Mouse (Mus musculus) spleen, postnatal 4 days (tissue): ENCODE results near the gene Gng3.
"Not testable (repeated sequence)": the region's sequence is repeated elsewhere in the genome, so short reads cannot be mapped to it uniquely, and the experiment has no call there.

ENCODE experiments used
- DNase-seq, 2 experiments: peaks; one replicate each; pipeline ENCODE4 v3.0.0; 2022; ENCODE audit warnings: low spot score in 2 of 2

Gene Gng3

DNA sequence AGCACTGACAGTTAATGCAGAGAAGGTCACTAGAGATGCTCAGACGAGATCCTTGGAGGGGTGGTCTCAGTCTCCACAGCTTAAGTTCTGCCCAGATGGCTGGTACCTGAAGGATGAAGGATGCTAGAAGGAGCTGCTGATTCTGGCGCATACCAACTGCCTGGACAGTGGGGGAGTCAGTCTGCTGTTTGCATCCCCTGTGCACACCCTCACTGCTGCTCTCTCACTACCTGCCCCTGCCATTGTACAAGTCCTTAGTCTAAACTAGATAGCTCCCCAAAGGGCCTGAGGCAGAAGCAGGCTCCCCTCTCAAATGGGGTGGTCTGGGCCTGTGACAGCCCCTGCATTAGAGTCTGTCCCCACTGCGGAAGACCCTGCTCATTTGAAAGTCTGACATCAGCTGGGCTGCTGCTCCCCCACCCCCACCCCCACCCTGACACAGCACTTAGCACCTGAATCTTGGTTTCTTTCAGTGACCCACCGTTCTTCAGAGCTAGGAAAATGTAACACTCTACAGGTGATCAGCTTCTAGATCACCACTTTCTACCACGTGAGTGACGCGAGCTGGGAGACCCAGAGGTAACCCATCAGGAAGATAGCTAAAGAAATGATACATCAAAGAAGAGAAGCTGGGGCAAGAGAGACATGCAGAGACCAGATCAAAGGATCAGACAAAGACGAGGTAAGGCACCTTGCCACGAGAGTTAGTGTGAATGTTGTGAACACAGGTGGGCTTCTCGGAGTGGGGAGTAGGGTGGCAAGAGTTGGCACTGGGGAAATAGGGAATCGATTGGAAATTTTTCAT is at the start of gene Gng3:
TSS of gene Gng3 (minus strand) at position 92 of the 805 bp plus-strand sequence.
- DNase-seq = peak in 1 of 2 experiments; percentile 64

GRCm38 (mm10) chr19:8887585-8888463 is 48.8 kb upstream of the Gng3 start:
- DNase-seq = no peak

DNA sequence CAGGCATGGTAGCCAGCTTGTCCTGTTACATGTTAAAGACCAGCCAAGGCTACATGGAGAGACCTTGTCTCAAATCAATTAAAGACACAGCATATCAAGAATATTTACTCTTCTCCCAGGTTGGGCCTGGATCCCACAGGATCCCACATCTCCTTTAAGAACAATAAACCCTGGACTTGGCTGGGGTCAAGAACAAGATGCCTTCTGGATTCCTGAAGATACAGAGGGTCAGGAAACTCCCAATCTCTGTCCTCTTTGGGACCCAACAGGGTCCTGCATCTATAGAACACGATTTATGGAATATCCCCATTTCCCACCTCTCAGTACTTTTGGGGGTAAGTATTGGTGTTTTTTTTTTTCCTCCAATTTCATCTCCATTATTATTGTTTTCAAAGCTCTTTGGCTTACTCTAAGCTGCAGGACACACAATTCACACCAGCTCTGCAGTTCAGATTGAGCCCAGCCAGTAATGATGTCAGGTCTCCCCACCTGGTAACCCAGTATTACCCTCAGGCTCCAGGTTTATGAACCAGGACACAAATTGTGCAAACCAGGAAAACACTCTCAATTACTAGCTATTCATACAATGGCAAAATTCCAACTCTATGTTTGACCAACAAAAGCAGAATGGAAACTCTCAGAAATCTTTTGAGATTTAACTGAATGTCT is 48.1 kb upstream of the Gng3 start:
- DNase-seq = no peak

- no peak for DNase-seq
Observed at GRCm38 (mm10) chr19:8883616-8884015, 44.6 kb upstream of the Gng3 start, which contains the start of the genes Lbhd1 and Gm49403. Gene Lbhd1, plus strand, starts transcription at chr19:8883732. Gene Gm49403, plus strand, starts transcription at chr19:8883930.

DNA sequence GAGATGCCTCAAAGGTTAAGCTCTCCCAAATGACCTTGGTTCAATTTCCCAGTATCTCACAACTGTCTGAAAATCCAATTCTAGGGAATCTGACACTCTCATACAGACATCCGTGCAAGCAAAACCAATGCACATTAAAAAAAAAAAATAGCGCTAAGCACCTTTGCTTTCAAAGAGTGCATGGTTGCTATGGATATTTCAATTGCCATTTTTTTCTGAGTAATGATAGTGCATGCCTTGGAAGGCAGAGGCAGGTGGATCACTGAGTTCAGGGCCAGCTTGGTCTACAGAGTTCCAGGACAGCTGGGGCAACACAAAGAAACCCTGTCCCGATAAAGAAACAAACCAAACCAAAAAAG is 42.0 kb upstream of the Gng3 start:
- DNase-seq = no peak

GRCm38 (mm10) chr19:8880311-8881033 is 41.5 kb upstream of the Gng3 start, which contains the start of gene Uqcc3:
Gene Uqcc3, minus strand, starts transcription at chr19:8880923.
- DNase-seq = peak; percentile 91 to 94

DNA sequence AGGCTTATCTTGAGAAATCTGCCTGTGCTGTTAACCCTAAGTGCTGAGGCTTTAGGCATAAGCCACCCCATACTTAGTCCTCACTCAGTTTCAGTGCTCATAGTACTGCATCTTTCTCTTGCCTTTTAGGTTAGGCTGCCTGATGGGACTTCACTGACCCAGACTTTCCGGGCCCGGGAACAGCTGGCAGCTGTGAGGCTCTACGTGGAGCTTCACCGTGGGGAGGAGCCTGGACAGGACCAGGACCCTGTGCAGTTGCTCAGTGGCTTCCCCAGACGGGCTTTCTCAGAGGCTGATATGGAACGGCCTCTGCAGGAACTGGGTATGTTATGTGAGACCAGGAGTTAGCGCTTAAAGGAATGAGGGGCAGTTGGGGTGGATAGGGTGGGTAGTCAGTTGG is 36.0 kb upstream of the Gng3 start:
- no peak for DNase-seq

DNA sequence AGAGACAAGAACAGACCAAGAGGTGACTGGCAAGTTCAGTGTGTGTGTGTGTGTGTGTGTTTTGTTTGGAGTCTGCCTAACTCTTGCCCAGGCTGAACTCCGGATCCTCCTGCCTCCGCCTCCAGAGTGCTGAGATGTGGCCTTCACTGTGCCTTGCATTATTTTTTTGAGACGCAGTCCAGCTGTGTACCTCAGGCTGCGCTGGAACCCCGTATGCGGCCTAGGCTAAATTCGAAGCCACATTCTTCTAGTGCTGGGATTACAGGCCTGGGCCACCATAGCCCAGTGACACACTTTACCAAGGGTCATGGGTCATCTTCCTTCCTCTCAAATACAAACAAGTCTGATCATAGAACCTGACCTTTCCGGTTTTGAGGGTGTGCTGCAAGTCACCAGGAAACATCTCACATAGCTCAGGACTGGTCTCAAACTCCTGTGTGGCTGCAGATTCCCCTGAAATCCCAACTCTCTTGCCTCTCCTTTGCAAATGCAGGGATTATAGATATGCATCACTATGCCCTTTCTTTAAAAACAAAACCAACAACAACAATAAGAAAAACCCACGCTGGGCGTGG is 33.4 kb upstream of the Gng3 start:
- peak in 1 of 2 experiments; percentile 60 for DNase-seq

- peak; percentile 94 to 95 for DNase-seq
Observed at GRCm38 (mm10) chr19:8871267-8872186, 32.5 kb upstream of the Gng3 start, which contains the start of gene Ubxn1. Gene Ubxn1, plus strand, starts transcription at chr19:8871496.

DNA sequence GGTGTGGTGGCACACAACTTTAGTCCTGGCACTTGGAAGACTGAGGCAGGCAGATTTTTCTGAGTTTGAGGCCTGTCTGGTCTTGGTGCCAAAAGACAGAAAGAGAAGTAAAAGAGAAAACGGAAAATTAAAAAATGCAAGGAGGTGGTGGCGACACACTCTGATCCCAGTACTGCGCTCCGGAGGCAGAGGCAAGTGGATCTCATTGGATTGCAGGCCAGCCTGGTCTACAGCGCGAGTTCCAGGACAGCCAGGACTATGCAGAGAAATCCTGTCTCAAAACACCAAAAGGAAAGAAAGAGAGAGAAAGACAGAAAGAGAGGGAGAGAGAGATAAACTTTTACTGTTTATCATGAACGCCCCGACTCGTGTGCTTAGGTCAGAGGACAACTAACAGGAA is 31.8 kb upstream of the Gng3 start:
- no peak for DNase-seq

- DNase-seq = not testable (repeated sequence)
Observed at GRCm38 (mm10) chr19:8870381-8870780, 31.4 kb upstream of the Gng3 start.

GRCm38 (mm10) chr19:8864265-8864664 is 25.3 kb upstream of the Gng3 start:
- DNase-seq = no peak

DNA sequence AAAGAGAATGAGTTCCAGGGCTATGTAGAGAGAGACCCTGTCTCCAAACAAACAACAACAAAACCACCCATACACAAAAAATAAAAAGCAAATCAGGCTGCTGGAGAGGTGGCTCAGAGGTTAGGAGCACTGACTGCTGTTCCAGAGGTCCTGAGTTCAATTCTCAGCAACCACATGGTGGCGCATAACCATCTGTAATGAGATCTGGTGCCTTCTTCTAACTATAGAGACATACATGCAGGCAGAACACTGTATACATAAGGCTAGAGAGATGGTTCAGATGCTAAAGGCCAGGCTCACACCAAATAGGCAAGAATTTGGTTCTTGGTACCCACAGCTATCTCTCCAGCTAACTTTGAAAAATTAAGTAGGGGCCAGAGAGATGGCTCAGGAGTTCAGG is 20.0 kb upstream of the Gng3 start:
- DNase-seq = peak in 1 of 2 experiments; percentile 40

GRCm38 (mm10) chr19:8857689-8858088 is 18.7 kb upstream of the Gng3 start:
- DNase-seq = peak in 1 of 2 experiments; percentile 42

DNA sequence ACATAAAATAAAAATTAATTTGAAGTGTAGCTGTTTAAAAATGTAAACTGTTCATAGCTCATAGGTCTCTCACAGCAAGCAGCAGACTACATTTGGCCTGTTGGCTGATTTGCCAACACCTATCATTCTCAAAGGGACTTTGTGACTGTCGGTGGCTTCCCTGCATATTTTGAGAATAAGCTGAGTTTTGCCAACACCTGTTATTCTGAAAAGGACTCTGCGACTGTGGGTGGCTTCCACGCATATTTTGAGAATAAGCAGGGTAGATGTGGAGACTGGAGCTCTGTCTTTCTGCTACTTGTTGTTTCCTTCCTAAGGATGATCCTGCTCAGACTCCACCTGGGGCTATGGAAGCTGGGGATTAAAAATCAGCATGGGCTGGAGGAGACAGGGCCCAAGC is 14.1 kb upstream of the Gng3 start:
- no peak for DNase-seq

DNA sequence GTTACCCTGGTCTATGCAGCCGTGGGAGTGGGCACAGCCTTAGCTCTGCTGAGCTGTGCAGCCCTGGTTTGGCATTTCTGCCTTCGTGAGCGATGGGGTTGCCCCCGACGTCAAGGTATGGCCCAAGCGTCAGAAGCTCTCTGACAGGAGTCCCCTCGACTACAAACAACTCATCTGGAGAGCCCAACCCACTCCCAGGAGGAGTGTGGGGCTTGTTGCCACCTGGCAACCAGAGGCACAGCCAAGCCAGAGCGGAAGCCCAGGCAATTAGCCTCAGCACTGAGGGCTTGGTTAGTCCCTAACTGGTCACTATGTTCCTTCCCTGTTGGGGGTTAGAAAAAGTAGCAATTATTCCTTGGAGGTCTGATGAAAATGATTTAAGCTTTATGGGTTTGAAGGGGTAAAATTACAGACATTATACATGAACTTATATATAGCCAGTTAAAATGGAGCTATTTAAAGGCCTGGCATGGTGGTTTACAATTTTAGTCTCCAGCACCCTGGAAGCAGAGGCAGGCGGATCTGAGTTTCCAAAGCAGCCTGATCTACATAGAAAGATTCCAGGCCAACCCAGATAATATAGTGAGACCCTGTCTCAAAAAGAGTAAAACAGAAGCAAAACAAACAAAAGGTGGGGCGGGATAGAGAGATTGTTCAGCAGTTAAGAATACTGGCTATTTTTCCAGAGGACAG is 13.4 kb upstream of the Gng3 start:
- no peak for DNase-seq

- DNase-seq = no peak
Observed at GRCm38 (mm10) chr19:8851639-8852038, 12.6 kb upstream of the Gng3 start.

DNA sequence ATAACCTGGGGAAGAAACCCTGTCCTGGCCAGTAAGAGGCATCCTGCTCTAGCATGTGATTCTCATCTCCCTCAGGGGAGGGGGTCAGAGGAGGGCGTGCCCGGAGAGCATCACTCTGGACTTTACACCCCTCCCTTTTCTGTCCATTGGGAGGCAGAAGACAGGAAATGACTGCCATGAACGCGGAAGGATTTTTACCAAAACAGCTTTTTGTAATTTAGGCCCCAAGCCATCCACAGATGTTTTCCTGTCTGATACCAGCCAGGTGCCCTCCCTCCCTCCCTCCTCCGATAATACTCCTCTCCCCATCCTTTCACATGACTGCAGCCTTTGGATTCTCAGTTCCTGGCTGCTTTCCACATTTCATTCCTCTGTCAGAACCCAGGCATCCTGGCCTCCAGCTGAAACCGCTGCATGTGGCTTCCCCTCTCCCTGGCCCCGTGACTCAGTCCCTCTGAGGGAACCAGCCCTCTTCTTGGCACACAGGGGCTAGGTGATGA is 11.5 kb upstream of the Gng3 start, which contains the start of gene Lrrn4cl:
TSS of gene Lrrn4cl (plus strand) at position 367 of the 500 bp plus-strand sequence.
- DNase-seq = no peak

DNA sequence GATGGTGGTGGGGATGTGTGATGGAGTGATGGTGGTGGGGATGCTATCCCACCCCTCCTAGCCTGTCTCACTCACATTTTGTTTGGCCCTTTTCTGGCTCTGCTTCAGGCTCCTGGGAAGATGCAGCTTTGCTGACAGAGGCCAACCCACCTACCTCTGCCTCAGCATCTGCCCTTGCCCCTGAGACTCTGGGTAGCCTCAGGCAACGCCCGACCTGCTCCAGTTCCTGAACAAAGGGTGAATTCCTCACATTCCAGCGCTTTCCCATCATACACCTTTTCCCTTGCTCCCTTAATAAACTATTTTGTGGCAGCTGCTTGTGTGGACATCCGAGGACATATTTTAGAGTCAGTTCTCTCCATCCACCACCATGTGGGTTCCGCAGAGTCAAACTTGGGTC is 9.4 kb upstream of the Gng3 start:
- no peak for DNase-seq
